Mouse (Mus musculus) CH12.LX (cell line): ENCODE measurements around the gene Tspan9.

ENCODE experiments used
- CTCF ChIP-seq, 2 experiments: IDR thresholded peaks in 1 of 2; conservative IDR thresholded peaks in 1 of 2; 2 replicates each; pipeline ENCODE4 v1.5.1; 2011 to 2012; ENCODE audit warnings: low read depth in 2 of 2, low read length in 2 of 2, improper control_type of control experiment in 1 of 2, inconsistent platforms in 1 of 2, mild to moderate bottlenecking in 1 of 2, moderate library complexity in 1 of 2
- EP300 ChIP-seq: IDR thresholded peaks from 2 replicates; pipeline ENCODE4 v1.6.1; 2011; ENCODE audit warnings: low read length, improper control_type of control experiment
- HCFC1 ChIP-seq: IDR thresholded peaks from 2 replicates; pipeline ENCODE4 v1.6.1; 2012; ENCODE audit warnings: low read depth, mild to moderate bottlenecking, inconsistent platforms, low read length, improper control_type of control experiment
- MAZ ChIP-seq: IDR thresholded peaks from 2 replicates; pipeline ENCODE4 v1.6.1; 2012; ENCODE audit warnings: low read depth, mild to moderate bottlenecking, inconsistent platforms, low read length, improper control_type of control experiment, moderate library complexity
- POLR2AphosphoS2 ChIP-seq: IDR thresholded peaks from 2 replicates; pipeline ENCODE4 v1.6.1; 2011; ENCODE audit warnings: low read depth, low read length, improper control_type of control experiment
- RCOR1 ChIP-seq: conservative IDR thresholded peaks from 2 replicates; pipeline ENCODE4 v1.6.1; 2012; ENCODE audit warnings: low read depth, mild to moderate bottlenecking, inconsistent platforms, low read length, improper control_type of control experiment
- TBP ChIP-seq: conservative IDR thresholded peaks from 2 replicates; pipeline ENCODE4 v1.6.1; 2011; ENCODE audit warnings: low read depth, low read length, improper control_type of control experiment

- TF ChIP-seq RCOR1: no peak
- TF ChIP-seq POLR2AphosphoS2: no peak
- no peak for TF ChIP-seq MAZ
- TF ChIP-seq CTCF (conservative IDR thresholded peaks at IDR 0.05 in 1 of 2, IDR thresholded peaks at IDR 0.05 in 1 of 2; ENCODE audit: low read depth in 2 of 2, low read length in 2 of 2): no peak
- TF ChIP-seq EP300: no peak
- TF ChIP-seq HCFC1: no peak
- TF ChIP-seq TBP: no peak
Observed at GRCm38 (mm10) chr6:128118670-128119230, 24.6 kb downstream of the Tspan9 start.
